In the genomic region with DNA sequence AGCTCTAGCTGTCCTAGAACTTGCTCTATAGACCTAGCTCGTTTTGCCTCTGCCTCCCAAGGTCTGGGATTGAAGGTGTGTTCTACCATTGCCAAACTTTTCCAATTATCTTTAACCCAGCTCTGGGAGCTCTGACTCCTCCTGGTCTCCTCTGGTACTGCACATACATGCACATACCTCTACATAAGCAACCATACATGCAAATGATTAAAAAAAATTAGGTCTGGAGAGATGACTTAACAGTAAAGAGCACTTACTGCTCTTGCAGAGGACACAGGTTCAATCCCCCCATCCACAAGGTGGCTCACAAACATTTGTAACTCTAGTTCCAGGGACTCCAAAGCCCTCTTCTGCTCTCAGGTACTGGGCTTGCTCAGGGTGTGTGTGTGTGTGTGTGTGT, we compare ENCODE assay signal across 17 mouse cellular contexts. TPM values are rescaled to one million over a fixed set of nuclear protein-coding genes. Genes with fewer than 3 reads are reported as not detected.
A peak's percentile ranks its signal among the peaks of the same experiment; 100 is the strongest.
DNase-seq lines count a peak whose midpoint lies in the region; ATAC-seq and TF ChIP-seq lines count a peak whose summit lies in the region.
"Had no signal": no experiment of that assay in that cellular context is flagged by ENCODE, and none has a peak within 500 bp of the region (broad histone marks: within the 10 kb centered on the region; RNA-seq: fewer than 3 reads in every experiment).

No protein-coding gene starts in this region.

- peak in 1 of 2 experiments; percentile 40; a peak in 2 of 4 replicates for TF ChIP-seq CTCF in CH12.LX (conservative IDR thresholded peaks at IDR 0.05 in 1 of 2, IDR thresholded peaks at IDR 0.05 in 1 of 2; ENCODE audit: low read depth in 2 of 2, low read length in 2 of 2)
- TF ChIP-seq CTCF in stomach, postnatal 0 days (IDR thresholded peaks at IDR 0.05; ENCODE audit: low read depth), result peak; percentile 43

- intact Hi-C loops in heart, postnatal 14 days (cut with DNase I), result no loop called here

- no peak for DNase-seq in liver
- no peak for DNase-seq in CH12.LX (ENCODE audit: extremely low read depth)
- DNase-seq in MEL-GATA-1-ER (ENCODE audit: extremely low read depth, low read depth), result peak; percentile 16
- DNase-seq in stomach, postnatal 0 days (ENCODE audit: low spot score), result no peak
- DNase-seq in heart, postnatal 14 days, result no peak
- no peak for DNase-seq in hindbrain, embryonic 11.5 days (ENCODE audit: low spot score)
- DNase-seq: adrenal gland, postnatal 36 days; gastrocnemius, postnatal 14 days; kidney, adult 2 months; right cerebral cortex, postnatal 25 days had no signal

- H3K4me2 ChIP-seq in liver, embryonic 12.5 days, result no peak overlapping the region
- no peak overlapping the region for H3K4me2 ChIP-seq in CH12.LX (ENCODE audit: insufficient read depth, low read depth, poor library complexity, severe bottlenecking)
- no peak overlapping the region for H3K4me2 ChIP-seq in stomach, postnatal 0 days (replicated peaks; ENCODE audit: low read depth)
- no peak overlapping the region for H3K4me2 ChIP-seq in hindbrain, embryonic 11.5 days (replicated peaks; ENCODE audit: low read depth, low read length)
- H3K4me2 ChIP-seq: forebrain, embryonic 13.5 days; hindbrain, embryonic 13.5 days; limb, embryonic 12.5 days had no signal

- no peak overlapping the region for H3K4me3 ChIP-seq in liver, embryonic 12.5 days
- no peak overlapping the region for H3K4me3 ChIP-seq in CH12.LX (replicated peaks in 1 of 3; ENCODE audit: low read depth in 2 of 3, low read length in 2 of 3, poor library complexity in 1 of 3)
- no peak overlapping the region for H3K4me3 ChIP-seq in stomach, postnatal 0 days (ENCODE audit: low read depth, low read length)
- H3K4me3 ChIP-seq in hindbrain, embryonic 11.5 days (ENCODE audit: low read depth, low read length), result no peak overlapping the region
- H3K4me3 ChIP-seq: forebrain, embryonic 13.5 days; hindbrain, embryonic 13.5 days; left cerebral cortex, adult 2 months; limb, embryonic 12.5 days; megakaryocyte, embryonic 14.5 days; myocyte had no signal

- no peak for ATAC-seq in liver, embryonic 12.5 days
- no peak for ATAC-seq in stomach, postnatal 0 days (ENCODE audit: low FRiP score, low TSS enrichment)
- no peak for ATAC-seq in hindbrain, embryonic 11.5 days (ENCODE audit: low FRiP score)
- ATAC-seq: forebrain, embryonic 13.5 days had no signal

- H3K9me3 ChIP-seq in liver, embryonic 12.5 days (replicated peaks), result no peaks in the 10 kb centered on the region
- H3K9me3 ChIP-seq in CH12.LX (replicated peaks; ENCODE audit: low read length), result no peaks in the 10 kb centered on the region
- no peaks in the 10 kb centered on the region for H3K9me3 ChIP-seq in stomach, postnatal 0 days (ENCODE audit: control insufficient read depth, low read length)
- no peaks in the 10 kb centered on the region for H3K9me3 ChIP-seq in hindbrain, embryonic 11.5 days (ENCODE audit: control insufficient read depth, low read length)
- H3K9me3 ChIP-seq: forebrain, embryonic 13.5 days; hindbrain, embryonic 13.5 days; limb, embryonic 12.5 days; megakaryocyte, embryonic 14.5 days had no signal

- H3K9ac ChIP-seq in liver, embryonic 12.5 days, result no peak overlapping the region
- H3K9ac ChIP-seq in CH12.LX (ENCODE audit: insufficient read depth, low read depth), result no peak overlapping the region
- no peak overlapping the region for H3K9ac ChIP-seq in stomach, postnatal 0 days (ENCODE audit: low read length)
- H3K9ac ChIP-seq in hindbrain, embryonic 11.5 days (ENCODE audit: low read depth, low read length), result no peak overlapping the region
- H3K9ac ChIP-seq: forebrain, embryonic 13.5 days; hindbrain, embryonic 13.5 days; limb, embryonic 12.5 days had no signal

- in situ Hi-C loops in CH12.LX (cut with MboI; ENCODE audit: low pct_ligation_motif_present, low pct_unique_long_range_greater_than_20kb, low sequenced_read_pairs), result no loop called here

- peaks cover 7% of the 10 kb centered on the region for H3K36me3 ChIP-seq in liver, embryonic 12.5 days
- H3K36me3 ChIP-seq in CH12.LX (replicated peaks in 1 of 2; ENCODE audit: control insufficient read depth in 1 of 2, insufficient read depth in 1 of 2, low read length in 1 of 2), result peaks cover 4 to 9% of the 10 kb centered on the region in 2 experiments
- peaks cover 3% of the 10 kb centered on the region; the same call in 1 of the 2 replicates for H3K36me3 ChIP-seq in stomach, postnatal 0 days (ENCODE audit: control insufficient read depth, insufficient read depth, low read length)
- H3K36me3 ChIP-seq in hindbrain, embryonic 11.5 days (ENCODE audit: control insufficient read depth, insufficient read depth, low read length), result no peaks in the 10 kb centered on the region
- H3K36me3 ChIP-seq: hindbrain, embryonic 13.5 days had no signal

- TF ChIP-seq POLR2A in CH12.LX (IDR thresholded peaks at IDR 0.05; ENCODE audit: low read depth, low read length), result no peak

- no peaks in the 10 kb centered on the region for H3K27me3 ChIP-seq in liver, embryonic 12.5 days (replicated peaks)
- H3K27me3 ChIP-seq in CH12.LX (replicated peaks), result no peaks in the 10 kb centered on the region
- H3K27me3 ChIP-seq in stomach, postnatal 0 days (ENCODE audit: control insufficient read depth, insufficient read depth, low read length), result no peaks in the 10 kb centered on the region
- no peaks in the 10 kb centered on the region for H3K27me3 ChIP-seq in hindbrain, embryonic 11.5 days (ENCODE audit: control insufficient read depth, insufficient read depth, low read length)
- H3K27me3 ChIP-seq: forebrain, embryonic 13.5 days; hindbrain, embryonic 13.5 days; limb, embryonic 12.5 days; megakaryocyte, embryonic 14.5 days had no signal

- H3K79me2 ChIP-seq in CH12.LX (replicated peaks; ENCODE audit: control insufficient read depth, extremely low read depth, insufficient read depth, poor library complexity, severe bottlenecking), result peaks cover 12% of the 10 kb centered on the region

- no peak for TF ChIP-seq RAD21 in CH12.LX (IDR thresholded peaks at IDR 0.05; ENCODE audit: low read depth, low read length)

- WGBS in liver, embryonic 12.5 days (ENCODE audit: insufficient replicate concordance), result 76% methylated on average over 1 of the region's 1 CpGs
- 71% methylated on average over 1 of the region's 1 CpGs for WGBS in stomach, postnatal 0 days
- 80% methylated on average over 1 of the region's 1 CpGs for WGBS in hindbrain, embryonic 11.5 days

- dilution Hi-C loops in CH12.LX (cut with MboI; ENCODE audit: extremely low pct_ligation_motif_present, extremely low pct_unique_long_range_greater_than_20kb, low sequenced_read_pairs), result no loop called here

- no peak for TF ChIP-seq EP300 in CH12.LX (IDR thresholded peaks at IDR 0.05; ENCODE audit: low read length)
- TF ChIP-seq EP300 in stomach, postnatal 0 days (optimal IDR thresholded peaks at IDR 0.05), result no peak

- H3K4me1 ChIP-seq in liver, embryonic 12.5 days, result peaks cover 38% of the 10 kb centered on the region
- peaks cover 7 to 31% of the 10 kb centered on the region in 2 experiments for H3K4me1 ChIP-seq in CH12.LX (ENCODE audit: control insufficient read depth in 1 of 2, insufficient read depth in 2 of 2)
- no peaks in the 10 kb centered on the region for H3K4me1 ChIP-seq in stomach, postnatal 0 days (replicated peaks; ENCODE audit: control insufficient read depth, insufficient read depth)
- no peaks in the 10 kb centered on the region for H3K4me1 ChIP-seq in hindbrain, embryonic 11.5 days (replicated peaks; ENCODE audit: control insufficient read depth, insufficient read depth, low read length)

- peak overlapping the region; percentile 40 for H3K27ac ChIP-seq in liver, embryonic 12.5 days
- no peak overlapping the region for H3K27ac ChIP-seq in CH12.LX (ENCODE audit: insufficient read depth, low read depth)
- no peak overlapping the region for H3K27ac ChIP-seq in stomach, postnatal 0 days (replicated peaks)
- H3K27ac ChIP-seq in hindbrain, embryonic 11.5 days (ENCODE audit: low read depth, low read length), result no peak overlapping the region
- H3K27ac ChIP-seq: forebrain, embryonic 13.5 days; hindbrain, embryonic 13.5 days; left cerebral cortex, adult 2 months; limb, embryonic 12.5 days had no signal

TF ChIP-seq in CH12.LX, 34 proteins besides CTCF, POLR2A, EP300 and RAD21:
- TF ChIP-seq ZNF384 (IDR thresholded peaks at IDR 0.05; ENCODE audit: low read depth, low read length) (peak; percentile 81), PAX5 (IDR thresholded peaks at IDR 0.05; ENCODE audit: low read length) (no peak), MAX (IDR thresholded peaks at IDR 0.05; ENCODE audit: low read length) (no peak)

RNA-seq across cellular contexts. Expression of a gene that starts 2.8 kb away (rescaled TPM):
- 330 and 342 TPM in 2 replicates for polyA plus RNA-seq in liver, embryonic 12.5 days (2016; fragmentation: Nextera tagmentation; extraction: Ambion mirVana)
- total RNA-seq in CH12.LX (2012; rRNA removed) (236 and 252 TPM in 2 replicates), CH12.LX (2014; rRNA removed) (247 and 258 TPM in 2 replicates)
- polyA plus RNA-seq in CH12.LX (2012; ENCODE audit: insufficient read length, low read depth), result 261 and 280 TPM in 2 replicates
- polyA plus RNA-seq in stomach, postnatal 0 days (2015; fragmentation: Nextera tagmentation; extraction: Ambion mirVana), result 168 and 169 TPM in 2 replicates
- total RNA-seq in heart, postnatal 14 days (2021), result 100 to 1,000 TPM; 162 to 181 TPM
- 522 and 525 TPM in 2 replicates for polyA plus RNA-seq in hindbrain, embryonic 11.5 days (2014; fragmentation: Nextera tagmentation; extraction: Ambion mirVana)

RNA-seq across cellular contexts. Expression of a gene that starts 25.9 kb away (rescaled TPM):
- 14.4 and 14.9 TPM in 2 replicates for polyA plus RNA-seq in liver, embryonic 12.5 days (2016; fragmentation: Nextera tagmentation; extraction: Ambion mirVana)
- 17.2 and 18.4 TPM in 2 replicates for total RNA-seq in CH12.LX (2012; rRNA removed)
- 24.1 and 24.6 TPM in 2 replicates for total RNA-seq in CH12.LX (2014; rRNA removed)
- 29.1 and 30.8 TPM in 2 replicates for polyA plus RNA-seq in CH12.LX (2012; ENCODE audit: insufficient read length, low read depth)
- 16.9 and 19.1 TPM in 2 replicates for polyA plus RNA-seq in stomach, postnatal 0 days (2015; fragmentation: Nextera tagmentation; extraction: Ambion mirVana)
- 10 to 100 TPM; 27.3 to 27.7 TPM for total RNA-seq in heart, postnatal 14 days (2021)
- 56.8 and 61.5 TPM in 2 replicates for polyA plus RNA-seq in hindbrain, embryonic 11.5 days (2014; fragmentation: Nextera tagmentation; extraction: Ambion mirVana)

RNA-seq across cellular contexts. Expression of a gene that starts 44.8 kb away (rescaled TPM):
- polyA plus RNA-seq in liver, embryonic 12.5 days (2016; fragmentation: Nextera tagmentation; extraction: Ambion mirVana), result 14.5 and 16.7 TPM in 2 replicates
- total RNA-seq in CH12.LX (2012; rRNA removed) (12.3 and 13.5 TPM in 2 replicates), CH12.LX (2014; rRNA removed) (8.6 TPM in 2 replicates)
- polyA plus RNA-seq in CH12.LX (2012; ENCODE audit: insufficient read length, low read depth), result 9.4 and 12.7 TPM in 2 replicates
- 16.3 and 16.6 TPM in 2 replicates for polyA plus RNA-seq in stomach, postnatal 0 days (2015; fragmentation: Nextera tagmentation; extraction: Ambion mirVana)
- total RNA-seq in heart, postnatal 14 days (2021), result 10 to 100 TPM; 11.4 to 11.7 TPM
- 22.2 and 28.8 TPM in 2 replicates for polyA plus RNA-seq in hindbrain, embryonic 11.5 days (2014; fragmentation: Nextera tagmentation; extraction: Ambion mirVana)
